Mouse (Mus musculus) neutrophil, adult 83 days (primary cell): Measurements from ENCODE around the gene Odf2. TPM values are rescaled to one million over a fixed set of nuclear protein-coding genes. Genes with fewer than 3 reads are reported as not detected.

Experiments used
- total RNA-seq, 2 experiments: library from RNA; stranded (reverse); gene quantifications; one replicate each; pipeline ENCODE4 v1.2.4; 2023

The Odf2 gene
- total RNA-seq: 10 to 100 TPM; 86.4 to 90.5 TPM

GRCm38 (mm10) chr2:29889066-29889944, at the start of gene Odf2:
Gene Odf2, plus strand, starts transcription at chr2:29889221.

GRCm38 (mm10) chr2:29868949-29869645, 19.9 kb upstream of the Odf2 start, which contains the start of gene Cercam:
Gene Cercam, plus strand, starts transcription at chr2:29869164.

GRCm38 (mm10) chr2:29934906-29935599, 46.0 kb downstream of the Odf2 start, which contains the start of gene Gle1:
Gene Gle1, plus strand, starts transcription at chr2:29935426.

GRCm38 (mm10) chr2:29965250-29965843, 76.3 kb downstream of the Odf2 start, which contains the start of gene Sptan1:
Gene Sptan1, plus strand, starts transcription at chr2:29965560.

Other genes with a start within 250 kb of the Odf2 start
- not detected for gene Gm13420, start 137.5 kb upstream of the Odf2 start, total RNA-seq
- gene Gm13547, start 129.9 kb upstream of the Odf2 start, total RNA-seq: not detected
- 10 to 100 TPM; 15.6 to 24.9 TPM for gene Coq4, start 101.7 kb upstream of the Odf2 start, total RNA-seq
- gene Trub2, start 100.7 kb upstream of the Odf2 start, total RNA-seq: 10 to 100 TPM; 32.4 to 36.4 TPM
- gene Slc27a4, start 86.6 kb upstream of the Odf2 start, total RNA-seq: 100 to 1,000 TPM; 136 to 141 TPM
- gene Urm1, start 69.1 kb upstream of the Odf2 start, total RNA-seq: 10 to 100 TPM; 21.1 to 22.3 TPM
- gene Cercam, start 20.1 kb upstream of the Odf2 start, total RNA-seq: 1 to 10 TPM; 6.4 to 9.9 TPM
- gene Gle1, start 46.2 kb downstream of the Odf2 start, total RNA-seq: 10 to 100 TPM; 28.7 to 29.8 TPM
- 100 to 1,000 TPM; 185 TPM for gene Sptan1, start 76.3 kb downstream of the Odf2 start, total RNA-seq
- 1 to 10 TPM; 2.3 to 3.8 TPM for gene Wdr34, start 159.7 kb downstream of the Odf2 start, total RNA-seq
- gene Set, start 168.2 kb downstream of the Odf2 start, total RNA-seq: 100 to 1,000 TPM; 135 to 140 TPM
- 1 to 10 TPM; 7.1 to 7.3 TPM for gene Pkn3, start 188.5 kb downstream of the Odf2 start, total RNA-seq
- 10 to 100 TPM; 10.5 to 13.7 TPM for gene Zdhhc12, start 204.4 kb downstream of the Odf2 start, total RNA-seq
- 10 to 100 TPM; 31.5 to 33.2 TPM for gene Zer1, start 235.4 kb downstream of the Odf2 start, total RNA-seq
- 10 to 100 TPM; 54.5 to 57.4 TPM for gene Tbc1d13, start 244.5 kb downstream of the Odf2 start, total RNA-seq